Mouse (Mus musculus): ENCODE data around the gene Arel1. TPM values are rescaled to one million over a fixed set of nuclear protein-coding genes. Genes with fewer than 3 reads are reported as not detected.

The Arel1 gene
- polyA plus RNA-seq, 1 experiment from 2014 or later = 36.6 TPM

Other genes with a start within 250 kb of the Arel1 start
- gene Npc2, start 197.7 kb downstream of the Arel1 start, polyA plus RNA-seq (2015; fragmentation: Nextera tagmentation; extraction: Ambion mirVana) = 58.3 and 59.9 TPM in 2 replicates
- 134 and 139 TPM in 2 replicates for gene Isca2, start 197.6 kb downstream of the Arel1 start, polyA plus RNA-seq (2015; fragmentation: Nextera tagmentation; extraction: Ambion mirVana)
- 0.25 and 0.32 TPM in 2 replicates for gene Ltbp2, start 94.4 kb downstream of the Arel1 start, polyA plus RNA-seq (2015; fragmentation: Nextera tagmentation; extraction: Ambion mirVana)
- gene Fcf1, start within 50 bp of the Arel1 start, polyA plus RNA-seq (2015; fragmentation: Nextera tagmentation; extraction: Ambion mirVana) = 79.5 and 81.8 TPM in 2 replicates
- 34.8 and 37.0 TPM in 2 replicates for gene Ylpm1, start 25.4 kb upstream of the Arel1 start, polyA plus RNA-seq (2015; fragmentation: Nextera tagmentation; extraction: Ambion mirVana)
- 1.1 and 1.4 TPM in 2 replicates for gene Prox2, start 139.9 kb upstream of the Arel1 start, polyA plus RNA-seq (2015; fragmentation: Nextera tagmentation; extraction: Ambion mirVana)
- 107 and 109 TPM in 2 replicates for gene Dlst, start 139.9 kb upstream of the Arel1 start, polyA plus RNA-seq (2015; fragmentation: Nextera tagmentation; extraction: Ambion mirVana)
- gene Rps6kl1, start 180.4 kb upstream of the Arel1 start, polyA plus RNA-seq (2015; fragmentation: Nextera tagmentation; extraction: Ambion mirVana) = 37.3 and 38.2 TPM in 2 replicates
- 7.2 and 8.7 TPM in 2 replicates for gene Pgf, start 206.9 kb upstream of the Arel1 start, polyA plus RNA-seq (2015; fragmentation: Nextera tagmentation; extraction: Ambion mirVana)
- gene Eif2b2, start 248.6 kb upstream of the Arel1 start, polyA plus RNA-seq (2015; fragmentation: Nextera tagmentation; extraction: Ambion mirVana) = 78.2 and 88.8 TPM in 2 replicates

Measured in midbrain, embryonic 15.5 days (tissue).